Mouse (Mus musculus) CH12.LX (cell line): ENCODE measurements around the gene Rcc1l.

ENCODE experiments used
- EP300 ChIP-seq: IDR thresholded peaks from 2 replicates; pipeline ENCODE4 v1.6.1; 2011; ENCODE audit warnings: low read length, improper control_type of control experiment
- MAFK ChIP-seq: IDR thresholded peaks from 2 replicates; pipeline ENCODE4 v1.6.1; 2011; ENCODE audit warnings: low read length, improper control_type of control experiment; ENCODE audit not compliant: insufficient replicate concordance
- POLR2A ChIP-seq: IDR thresholded peaks from 2 replicates; pipeline ENCODE4 v1.6.1; 2011; ENCODE audit warnings: low read depth, mild to moderate bottlenecking, improper control_type of control experiment, low read length

DNA sequence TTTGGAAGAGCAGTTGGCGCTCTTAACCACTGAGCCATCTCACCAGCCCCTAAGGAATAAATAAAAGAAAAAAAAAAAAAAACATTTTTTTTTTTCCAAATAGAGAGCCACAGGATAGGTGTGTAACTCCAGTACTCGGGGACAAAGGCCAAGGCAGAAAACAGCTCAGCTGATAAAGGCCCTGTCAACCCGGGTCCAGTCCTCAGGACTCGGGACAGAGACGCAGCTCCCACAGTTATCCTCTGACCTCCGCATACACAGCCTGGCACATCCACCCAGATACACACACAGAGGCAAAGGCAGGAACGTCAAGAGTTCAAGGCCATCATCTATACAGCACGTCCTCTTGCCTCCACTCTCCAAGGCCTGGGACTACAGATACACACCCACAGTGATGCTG lies 6.4 kb downstream of the Rcc1l start:
- no peak for TF ChIP-seq POLR2A
- TF ChIP-seq EP300 = no peak
- no peak for TF ChIP-seq MAFK
